Mouse (Mus musculus): ENCODE measurements around the gene Vipas39.

GRCm38 (mm10) chr12:87212844-87213606 lies 53.0 kb downstream of the Vipas39 start:
- no peak for TF ChIP-seq CTCF (IDR thresholded peaks at IDR 0.05)
- TF ChIP-seq EP300 (IDR thresholded peaks at IDR 0.05): no peak

Measured in lung, postnatal 0 days (tissue).